17 mouse cellular contexts compared by ENCODE assay signal in the genomic region with DNA sequence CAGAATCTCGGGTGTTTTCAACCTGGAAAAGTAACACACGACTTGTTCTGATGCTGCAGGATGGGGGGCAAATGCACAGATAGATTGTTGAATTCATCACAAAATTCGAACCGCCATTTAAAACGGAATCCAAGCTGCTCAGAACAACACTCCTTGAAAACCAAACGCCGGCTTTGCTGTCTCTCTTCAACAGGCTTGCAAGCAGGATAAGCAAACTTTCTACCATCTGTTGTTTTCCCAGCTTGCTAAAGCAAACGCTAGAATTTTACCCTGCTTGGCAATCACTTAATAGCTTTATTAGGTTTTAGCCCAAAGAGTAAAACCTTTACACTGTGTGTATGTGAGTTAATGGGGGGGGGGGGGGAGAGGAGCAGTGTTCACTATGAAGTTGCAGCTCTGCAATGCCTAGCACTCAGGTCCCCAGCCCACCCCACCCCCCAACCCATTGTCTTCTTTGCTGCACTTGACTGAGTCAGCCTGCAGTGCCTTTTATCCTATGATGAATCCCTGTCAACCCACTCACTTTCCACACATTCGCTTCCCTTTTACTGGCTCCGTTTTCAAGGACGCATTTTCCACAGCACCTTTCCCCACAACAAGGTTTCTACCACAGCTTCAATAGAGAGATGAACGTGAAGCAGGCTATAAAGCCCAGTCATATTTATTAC.
DNase-seq lines count a peak whose midpoint lies in the region; ATAC-seq lines count a peak whose summit lies in the region.
"Had no signal": no experiment of that assay in that cellular context is flagged by ENCODE, and none has a peak within 500 bp of the region (broad histone marks: within the 10 kb centered on the region; RNA-seq: fewer than 3 reads in every experiment).

No protein-coding gene starts in this region.

- no peak for ATAC-seq in midbrain, embryonic 16.5 days
- ATAC-seq: intestine, postnatal 0 days; Patski had no signal

- peak; percentile 19 for DNase-seq in midbrain, embryonic 10.5 days (ENCODE audit: low spot score)
- peak; percentile 57 for DNase-seq in brain, adult 2 months (ENCODE audit: low read depth, low spot score)
- DNase-seq in brain, embryonic 18.5 days (ENCODE audit: low read depth, low spot score), result peak; percentile 32
- DNase-seq in layer of hippocampus, adult 9-10 months (ENCODE audit: low spot score), result peak; percentile 17
- DNase-seq in adrenal gland, adult 8-10 months, result no peak
- no peak for DNase-seq in lung, postnatal 10 days
- DNase-seq: cerebellum, adult 2 months; kidney, postnatal 4 days; lung, adult 18-20 months; thymus, postnatal 25 days had no signal

- peaks cover 16% of the 10 kb centered on the region for H3K4me1 ChIP-seq in midbrain, embryonic 10.5 days
- H3K4me1 ChIP-seq in midbrain, embryonic 16.5 days (ENCODE audit: control insufficient read depth, insufficient read depth, low read length), result no peaks in the 10 kb centered on the region
- H3K4me1 ChIP-seq: hindbrain, embryonic 15.5 days; kidney, embryonic 15.5 days; limb, embryonic 10.5 days; megakaryocyte, embryonic 14.5 days had no signal

- 70% methylated on average over 12 of the region's 12 CpGs for WGBS in midbrain, embryonic 10.5 days
- WGBS in midbrain, embryonic 16.5 days, result 58% methylated on average over 12 of the region's 12 CpGs

- H3K27ac ChIP-seq in midbrain, embryonic 10.5 days (replicated peaks), result peak overlapping the region; percentile 67
- no peak overlapping the region for H3K27ac ChIP-seq in midbrain, embryonic 16.5 days (ENCODE audit: low read length)
- H3K27ac ChIP-seq: hindbrain, embryonic 15.5 days; kidney, embryonic 15.5 days; limb, embryonic 10.5 days had no signal

- no peaks in the 10 kb centered on the region for H3K36me3 ChIP-seq in midbrain, embryonic 10.5 days
- H3K36me3 ChIP-seq in midbrain, embryonic 16.5 days (ENCODE audit: control insufficient read depth, insufficient read depth, low read length), result no peaks in the 10 kb centered on the region
- H3K36me3 ChIP-seq: hindbrain, embryonic 15.5 days; kidney, embryonic 15.5 days; limb, embryonic 10.5 days had no signal

- H3K27me3 ChIP-seq in midbrain, embryonic 10.5 days (ENCODE audit: low read depth, poor library complexity, severe bottlenecking), result no peaks in the 10 kb centered on the region
- H3K27me3 ChIP-seq in midbrain, embryonic 16.5 days (ENCODE audit: control insufficient read depth, insufficient read depth, low read depth, low read length), result no peaks in the 10 kb centered on the region
- H3K27me3 ChIP-seq: hindbrain, embryonic 15.5 days; kidney, embryonic 15.5 days; megakaryocyte, embryonic 14.5 days; Patski had no signal

- no peak overlapping the region for H3K9ac ChIP-seq in midbrain, embryonic 16.5 days (ENCODE audit: low read depth, low read length)
- H3K9ac ChIP-seq: hindbrain, embryonic 15.5 days; kidney, embryonic 15.5 days had no signal

- no peak overlapping the region for H3K4me2 ChIP-seq in midbrain, embryonic 16.5 days (ENCODE audit: low read length)
- H3K4me2 ChIP-seq: hindbrain, embryonic 15.5 days; kidney, embryonic 15.5 days had no signal

- H3K4me3 ChIP-seq in midbrain, embryonic 10.5 days, result no peak overlapping the region
- H3K4me3 ChIP-seq in midbrain, embryonic 16.5 days (ENCODE audit: low read depth, low read length), result no peak overlapping the region
- H3K4me3 ChIP-seq: hindbrain, embryonic 15.5 days; kidney, embryonic 15.5 days; limb, embryonic 10.5 days; megakaryocyte, embryonic 14.5 days had no signal

- H3K9me3 ChIP-seq in midbrain, embryonic 10.5 days (replicated peaks), result no peaks in the 10 kb centered on the region
- H3K9me3 ChIP-seq in midbrain, embryonic 16.5 days (replicated peaks; ENCODE audit: control insufficient read depth, low read length, poor library complexity, severe bottlenecking), result no peaks in the 10 kb centered on the region
- H3K9me3 ChIP-seq: hindbrain, embryonic 15.5 days; kidney, embryonic 15.5 days; limb, embryonic 10.5 days had no signal

Comparison
In these comparisons a context has a peak if more than half of its experiments do, and no peak if none do; other contexts are left out.
1. DNase-seq: peak in midbrain, embryonic 10.5 days (single experiment), brain, adult 2 months (single experiment), brain, embryonic 18.5 days (single experiment) and layer of hippocampus, adult 9-10 months (single experiment); none in adrenal gland, adult 8-10 months (single experiment) and lung, postnatal 10 days (single experiment).